Mouse (Mus musculus): Measurements from ENCODE around the gene Vmn2r47.
"Not testable (repeated sequence)": the region's sequence is repeated elsewhere in the genome, so short reads cannot be mapped to it uniquely, and the experiment has no call there.

Gene Vmn2r47

DNA sequence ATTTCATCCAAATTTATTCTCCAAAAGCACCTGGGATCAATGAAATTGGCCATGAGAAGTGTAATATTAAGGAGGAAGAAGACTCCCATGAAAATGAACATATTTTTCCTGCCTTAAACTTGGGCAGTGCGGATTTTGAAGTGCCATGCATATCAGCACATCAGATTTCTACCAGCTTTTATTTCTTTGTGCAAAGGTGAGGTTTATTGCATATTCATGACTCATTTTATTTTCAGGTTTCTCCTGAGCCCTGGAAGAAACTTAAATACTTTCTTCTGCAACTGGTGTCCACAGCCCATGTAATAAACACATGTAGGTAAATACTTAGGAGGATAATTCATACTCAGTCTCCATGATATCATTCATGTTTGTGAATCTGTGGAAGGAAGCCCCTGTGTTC is at the start of gene Vmn2r47:
Gene Vmn2r47, minus strand, starts transcription at position 101 of the 400 bp plus-strand sequence.
- not testable (repeated sequence) for DNase-seq

DNA sequence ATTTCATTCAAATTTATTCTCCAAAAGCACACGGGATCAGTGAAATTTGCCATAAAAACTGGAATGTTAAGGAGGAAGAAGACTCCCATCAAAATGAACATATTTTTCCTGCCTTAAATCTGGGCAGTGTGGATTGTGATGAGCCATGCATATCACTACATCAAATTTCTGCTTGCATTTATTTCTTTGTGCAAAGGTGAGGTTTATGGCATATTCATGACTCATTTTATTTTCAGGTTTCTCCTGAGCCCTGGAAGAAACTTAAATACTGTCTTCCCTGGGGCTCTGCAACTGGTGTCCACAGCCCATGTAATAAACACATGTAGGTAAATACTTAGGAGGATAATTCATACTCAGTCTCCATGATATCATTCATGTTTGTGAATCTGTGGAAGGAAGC is 70.7 kb downstream of the Vmn2r47 start, which contains the start of gene Vmn2r46:
Gene Vmn2r46, minus strand, starts transcription at position 101 of the 400 bp plus-strand sequence.
- DNase-seq: not testable (repeated sequence)
